Mouse (Mus musculus): ENCODE measurements around the gene Ing4.
"Not testable (repeated sequence)": the region's sequence is repeated elsewhere in the genome, so short reads cannot be mapped to it uniquely, and the experiment has no call there.

The Ing4 gene

GRCm38 (mm10) chr6:125041047-125041446 is 1.5 kb downstream of the Ing4 start:
- in situ Hi-C loops (cut with MseI, MboI): no loop called here

- in situ Hi-C loops (cut with MseI, MboI): no loop called here
These were observed 2.5 kb downstream of the Ing4 start for GRCm38 (mm10) chr6:125042081-125042480.

GRCm38 (mm10) chr6:125046691-125047090 is 7.1 kb downstream of the Ing4 start:
- in situ Hi-C loops (cut with MseI, MboI): loop anchor here (5.0 kb wide), 1 partner anchor 36 kb away; no protein-coding TSS in a partner anchor

- in situ Hi-C loops (cut with MseI, MboI): loop anchor here (5.0 kb wide), 1 partner anchor 33 kb away; no protein-coding TSS in a partner anchor
These were observed 10.1 kb downstream of the Ing4 start, which contains the start of gene Acrbp for GRCm38 (mm10) chr6:125049678-125050077. Acrbp (plus strand) TSS chr6:125049689.

GRCm38 (mm10) chr6:125051237-125051636 is 11.7 kb downstream of the Ing4 start:
- in situ Hi-C loops (cut with MseI, MboI): no loop called here

- in situ Hi-C loops (cut with MseI, MboI): no loop called here
These were observed 21.9 kb downstream of the Ing4 start for GRCm38 (mm10) chr6:125061493-125061892.

DNA sequence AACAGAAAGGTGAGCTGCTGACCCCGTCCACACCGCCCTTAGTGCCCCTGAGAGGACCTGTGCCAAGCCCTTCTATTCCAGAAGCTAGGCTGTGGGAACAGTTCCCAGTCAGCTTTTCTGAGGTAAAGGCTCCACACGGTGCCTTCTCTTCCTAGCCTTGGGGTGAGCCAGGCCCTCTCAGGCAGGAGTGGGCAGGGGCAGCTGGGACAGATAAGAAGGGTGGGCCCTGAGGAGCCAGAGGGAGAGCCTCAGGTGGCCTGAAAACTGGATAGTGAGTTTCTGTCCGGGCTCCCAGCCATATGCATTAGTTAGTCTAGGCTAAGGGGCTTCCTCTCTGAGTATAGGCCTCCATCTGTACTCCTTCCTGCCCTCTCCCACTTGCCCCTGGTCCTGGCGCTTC is 23.0 kb downstream of the Ing4 start:
- in situ Hi-C loops (cut with MseI, MboI): no loop called here

DNA sequence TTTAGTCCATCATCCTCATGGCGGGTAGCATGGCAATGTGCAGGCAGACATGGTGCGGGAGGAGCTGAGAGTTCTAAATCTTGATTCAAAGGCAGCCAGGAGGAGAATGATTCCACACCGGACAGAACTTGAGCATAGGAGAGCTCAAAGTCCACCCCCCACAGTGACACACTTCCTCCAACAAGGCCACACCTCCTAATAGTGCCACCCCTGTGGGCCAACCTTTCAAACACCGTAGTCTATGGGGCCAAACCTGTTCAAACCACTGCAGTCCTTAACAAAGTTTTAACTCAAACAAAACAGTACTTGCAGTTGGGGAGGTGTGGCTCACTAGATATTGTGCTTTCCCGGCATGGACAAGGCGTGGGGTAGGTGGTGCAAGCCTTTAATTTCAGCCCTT is 24.3 kb downstream of the Ing4 start:
- in situ Hi-C loops (cut with MseI, MboI): no loop called here

DNA sequence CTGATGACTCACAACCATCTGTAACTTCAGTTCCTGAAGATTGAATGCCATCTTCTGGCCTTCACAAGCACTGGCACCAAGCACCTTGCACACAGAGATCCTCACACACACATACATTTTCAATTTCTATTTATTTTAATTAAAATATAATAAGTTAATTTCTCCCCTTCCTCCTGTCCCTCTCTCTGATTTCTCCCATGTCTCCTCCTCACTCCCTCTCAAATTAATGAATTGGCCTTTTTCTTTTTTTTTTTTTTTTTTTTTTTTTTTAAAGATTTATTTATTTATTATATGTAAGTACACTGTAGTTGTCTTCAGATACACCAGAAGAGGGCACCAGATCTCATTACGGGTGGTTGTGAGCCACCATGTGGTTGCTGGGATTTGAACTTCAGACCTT is 25.7 kb downstream of the Ing4 start:
- in situ Hi-C loops (cut with MseI, MboI): not testable (repeated sequence)

DNA sequence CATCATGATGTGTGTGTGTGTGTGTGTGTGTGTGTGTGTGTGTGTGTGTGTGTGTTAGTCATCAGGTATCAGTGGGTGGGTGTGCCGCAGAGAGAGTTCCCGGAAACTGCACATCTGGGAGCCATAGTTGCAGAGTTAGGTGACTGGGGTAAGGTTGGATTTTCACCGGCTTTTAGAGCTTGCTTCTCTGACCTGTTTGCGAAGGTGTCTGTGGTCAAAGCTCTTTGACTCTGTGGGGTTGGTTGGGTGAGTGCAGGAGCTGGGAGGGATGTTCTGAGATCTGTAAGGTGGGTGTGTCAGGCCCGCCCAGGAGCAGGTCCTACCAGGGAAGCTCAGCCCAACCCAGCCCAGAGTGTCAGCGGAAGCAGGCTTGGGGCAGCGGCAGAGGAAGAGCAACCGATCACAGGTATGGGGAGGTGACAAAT is 28.0 kb downstream of the Ing4 start, which contains the start of gene Lpar5:
Gene Lpar5 (plus strand): TSS at position 350 of the 425 bp plus-strand sequence.
- in situ Hi-C loops (cut with MseI, MboI): no loop called here

GRCm38 (mm10) chr6:125071170-125071895 is 31.8 kb downstream of the Ing4 start:
- in situ Hi-C loops (cut with MseI, MboI): no loop called here

DNA sequence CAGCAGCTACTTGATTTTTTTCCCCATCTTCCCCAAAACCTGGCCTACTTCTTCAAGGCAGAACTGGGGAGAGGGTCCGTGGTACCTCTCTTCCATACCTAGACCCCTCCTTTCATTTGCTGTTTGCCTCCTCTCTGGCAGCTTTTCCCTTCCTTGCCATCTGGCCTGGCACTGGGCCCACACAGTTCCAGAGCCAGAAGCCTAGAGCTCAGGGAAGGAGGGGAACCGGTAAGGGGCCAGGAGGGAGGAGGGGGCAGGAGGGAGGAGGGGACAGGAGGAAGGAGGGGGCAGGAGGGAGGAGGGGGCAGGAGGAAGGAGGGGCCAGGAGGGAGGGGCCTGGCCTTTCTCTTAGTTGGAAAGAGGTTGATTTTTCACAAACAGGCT is 32.3 kb downstream of the Ing4 start:
- in situ Hi-C loops (cut with MseI, MboI): no loop called here

DNA sequence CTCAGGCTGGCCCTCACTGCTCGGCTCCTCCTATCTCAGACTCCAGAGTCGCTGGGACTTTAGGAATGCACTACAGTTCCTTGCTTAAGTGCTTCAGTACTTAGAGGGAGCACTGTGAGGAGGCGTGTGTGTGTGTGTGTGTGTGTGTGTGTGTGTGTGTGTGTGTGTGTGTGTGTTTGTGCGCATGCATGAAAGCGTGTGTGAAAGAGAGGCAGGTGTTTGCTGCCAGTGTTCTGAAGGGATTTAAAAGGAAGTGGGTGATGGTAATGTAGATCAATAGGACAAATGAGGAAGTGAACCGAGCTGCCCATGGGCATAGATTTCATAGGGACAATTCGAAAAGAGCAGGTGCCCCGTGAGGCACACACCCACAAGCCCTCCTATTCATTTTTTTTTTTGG is 34.3 kb downstream of the Ing4 start:
- in situ Hi-C loops (cut with MseI, MboI): no loop called here

GRCm38 (mm10) chr6:125081394-125081793 is 41.8 kb downstream of the Ing4 start:
- in situ Hi-C loops (cut with MseI, MboI): loop anchor here (5.0 kb wide), 1 partner anchor 34 kb away; the partner anchor contains the start of gene Acrbp (in 2 of the 2)

DNA sequence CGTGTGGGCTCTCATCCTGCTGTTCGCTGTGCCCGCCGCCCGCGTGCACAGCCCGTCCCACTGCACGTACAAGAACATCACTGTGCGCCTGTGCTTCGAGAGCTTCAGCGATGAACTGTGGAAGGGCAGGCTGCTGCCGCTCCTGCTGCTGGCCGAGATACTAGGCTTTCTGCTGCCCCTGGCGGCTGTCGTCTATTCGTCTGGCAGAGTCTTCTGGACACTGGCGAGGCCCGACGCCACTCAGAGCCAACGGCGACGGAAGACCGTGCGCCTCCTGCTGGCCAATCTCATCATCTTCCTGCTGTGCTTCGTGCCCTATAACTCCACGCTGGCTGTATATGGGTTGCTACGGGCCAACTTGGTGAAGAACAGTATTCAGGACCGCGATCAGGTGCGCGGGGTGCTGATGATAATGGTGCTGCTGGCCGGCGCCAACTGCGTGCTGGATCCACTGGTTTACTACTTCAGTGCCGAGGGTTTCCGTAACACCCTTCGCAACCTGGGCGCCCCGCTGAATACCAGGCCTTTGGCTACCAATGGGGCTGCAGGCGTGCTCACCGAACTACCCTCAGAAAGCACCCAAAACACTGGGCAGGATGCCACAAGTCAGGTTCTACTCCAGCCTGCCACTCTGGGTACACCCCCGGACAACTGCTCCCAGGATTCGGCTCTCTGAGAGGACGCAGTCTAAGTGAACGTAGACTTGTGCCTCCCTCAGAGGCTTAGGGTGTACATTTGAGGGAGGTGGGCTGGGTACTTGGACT is 42.4 kb downstream of the Ing4 start:
- in situ Hi-C loops (cut with MseI, MboI): loop anchor here (5.0 kb wide), 1 partner anchor 35 kb away; the partner anchor contains the start of gene Acrbp (in 2 of the 2)

DNA sequence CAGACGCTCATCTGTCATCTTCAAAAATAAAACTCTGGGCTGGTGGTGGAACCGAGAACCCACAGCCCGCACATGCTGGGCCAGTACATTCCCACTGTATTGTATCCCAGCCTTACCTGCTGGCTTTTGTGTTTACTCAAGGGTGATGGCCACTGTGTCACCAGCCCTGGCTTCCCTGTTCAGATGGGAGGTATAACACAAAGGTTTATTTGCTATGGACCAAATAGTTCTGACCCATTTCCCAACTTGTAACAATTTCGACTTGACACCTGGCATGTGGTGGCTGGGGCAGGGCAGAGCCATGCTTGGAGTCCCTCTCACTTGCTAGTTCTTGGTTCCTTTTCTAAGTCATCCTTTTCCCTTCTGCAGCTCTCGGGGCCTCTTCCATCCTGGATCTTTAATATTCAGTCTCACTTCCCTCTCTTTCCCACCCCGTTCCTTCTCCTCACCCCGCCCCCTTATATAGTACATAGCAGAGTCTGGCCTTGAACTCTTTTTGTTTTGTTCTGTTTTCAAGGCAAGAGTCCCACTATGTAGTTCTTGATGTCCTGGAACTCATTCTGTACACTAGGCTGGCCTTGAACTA is 43.3 kb downstream of the Ing4 start:
- in situ Hi-C loops (cut with MseI, MboI): loop anchor here (5.0 kb wide), 1 partner anchor 36 kb away; the partner anchor contains the start of gene Acrbp (in 2 of the 2)

DNA sequence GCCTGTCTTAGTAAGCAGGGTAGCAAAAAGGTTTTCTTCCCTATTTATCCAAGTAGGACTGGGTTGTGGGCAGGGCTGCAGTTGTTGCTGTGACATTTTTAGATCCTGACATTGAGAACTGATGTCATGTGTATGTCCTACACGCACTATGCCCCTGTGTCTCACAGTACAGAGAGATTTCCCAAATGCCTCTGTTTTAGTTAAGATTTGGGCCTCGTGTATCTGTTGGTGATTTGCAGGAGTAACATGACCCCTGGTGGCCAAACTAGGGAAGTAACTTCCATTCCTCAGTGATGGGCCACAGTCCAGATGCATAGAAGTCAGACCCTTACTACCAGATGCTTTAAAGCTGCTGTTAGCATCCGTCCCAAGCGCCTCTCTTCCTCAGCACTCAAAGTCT is 44.9 kb downstream of the Ing4 start:
- in situ Hi-C loops (cut with MseI, MboI): loop anchor here (5.0 kb wide), 1 partner anchor 37 kb away; the partner anchor contains the start of gene Acrbp (in 2 of the 2)

GRCm38 (mm10) chr6:125087937-125088336 is 48.4 kb downstream of the Ing4 start:
- in situ Hi-C loops (cut with MseI, MboI): no loop called here

DNA sequence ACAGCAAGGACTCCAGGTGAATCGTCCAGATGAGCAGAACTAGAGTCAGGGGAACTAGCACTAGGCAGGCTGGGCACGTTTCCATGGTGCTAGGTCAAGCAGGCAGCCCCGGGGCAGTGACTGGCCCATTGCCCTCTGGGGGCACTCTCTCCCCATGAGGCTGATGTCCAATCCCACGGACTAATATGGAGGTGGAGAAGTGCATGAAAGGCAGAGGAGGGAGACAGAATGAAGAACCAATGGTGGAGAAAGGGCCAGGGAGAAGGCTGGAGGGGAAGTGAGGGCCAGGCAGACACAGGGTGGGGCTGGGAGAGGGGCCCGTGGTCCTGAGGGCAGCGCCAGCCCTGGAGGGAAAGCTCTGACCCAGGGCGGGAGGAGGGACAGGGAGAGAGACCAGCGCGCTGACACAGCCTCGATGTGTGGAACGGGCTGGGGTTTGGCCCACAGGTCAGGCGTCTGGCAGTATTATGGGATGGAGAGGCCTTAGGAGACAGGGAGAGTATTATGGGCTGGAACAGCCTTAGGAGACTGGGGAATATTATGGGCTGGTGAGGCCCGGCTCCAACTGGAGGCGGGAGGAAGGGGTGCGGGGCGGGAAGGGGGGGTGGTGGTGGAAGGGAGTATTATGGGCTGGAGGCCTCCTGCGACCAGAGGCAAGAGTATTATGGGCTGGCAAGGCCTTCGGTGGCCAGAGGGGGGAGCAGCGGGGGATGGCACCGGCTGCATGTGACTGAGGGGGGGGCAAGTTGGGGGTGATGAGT is 49.2 kb downstream of the Ing4 start:
- in situ Hi-C loops (cut with MseI, MboI): no loop called here

GRCm38 (mm10) chr6:125089521-125090321 is 50.2 kb downstream of the Ing4 start:
- in situ Hi-C loops (cut with MseI, MboI): no loop called here

Data from mouse trophoblast stem cell (cell line).